In genomic region chr5:122718400-122718799, GRCm38 (mm10) we compare ENCODE assay signal across 22 mouse cellular contexts. TPM values are rescaled to one million over a fixed set of nuclear protein-coding genes. Genes with fewer than 3 reads are reported as not detected.
DNase-seq lines count a peak whose midpoint lies in the region; ATAC-seq and TF ChIP-seq lines count a peak whose summit lies in the region.
"Had no signal": no experiment of that assay in that cellular context is flagged by ENCODE, and none has a peak within 500 bp of the region (broad histone marks: within the 10 kb centered on the region; RNA-seq: fewer than 3 reads in every experiment).

No protein-coding gene starts in this region.

- H3K4me2 ChIP-seq in heart, embryonic 15.5 days, result no peak overlapping the region
- no peak overlapping the region for H3K4me2 ChIP-seq in lung, embryonic 14.5 days
- H3K4me2 ChIP-seq in myocyte (ENCODE audit: low read depth), result peak overlapping the region; percentile 12
- H3K4me2 ChIP-seq: hindbrain, embryonic 13.5 days; intestine, embryonic 15.5 days; midbrain, embryonic 11.5 days; neural tube, embryonic 12.5 days had no signal

- TF ChIP-seq POLR2A in lung, adult 2 months (IDR thresholded peaks at IDR 0.05; ENCODE audit: borderline replicate concordance, extremely low read depth, low read depth, low read length), result no peak
- no peak for TF ChIP-seq POLR2A in myocyte (IDR thresholded peaks at IDR 0.05; ENCODE audit: insufficient read length, low read depth)

- H3K79me2 ChIP-seq in myocyte (ENCODE audit: control insufficient read depth, insufficient read depth), result no peaks in the 10 kb centered on the region

- H3K27ac ChIP-seq in heart, embryonic 15.5 days, result no peak overlapping the region
- H3K27ac ChIP-seq in lung, embryonic 14.5 days (ENCODE audit: low read depth), result no peak overlapping the region
- H3K27ac ChIP-seq: heart, embryonic 10.5 days; hindbrain, embryonic 13.5 days; intestine, embryonic 15.5 days; left cerebral cortex, adult 2 months; limb, embryonic 10.5 days; neural tube, embryonic 12.5 days had no signal

- H3K36me3 ChIP-seq in heart, embryonic 15.5 days, result peaks cover 8% of the 10 kb centered on the region
- no peaks in the 10 kb centered on the region for H3K36me3 ChIP-seq in lung, embryonic 14.5 days (ENCODE audit: insufficient read depth)
- no peaks in the 10 kb centered on the region for H3K36me3 ChIP-seq in myocyte (ENCODE audit: control insufficient read depth, insufficient read depth)
- H3K36me3 ChIP-seq: intestine, embryonic 15.5 days; limb, embryonic 10.5 days; neural tube, embryonic 12.5 days had no signal

- no peak overlapping the region for H3ac ChIP-seq in myocyte (ENCODE audit: control insufficient read depth, insufficient read length)

- no peaks in the 10 kb centered on the region for H3K4me1 ChIP-seq in heart, embryonic 15.5 days (replicated peaks)
- H3K4me1 ChIP-seq in lung, embryonic 14.5 days (ENCODE audit: insufficient read depth), result peaks cover 5% of the 10 kb centered on the region; the same call in 1 of the 2 replicates
- no peaks in the 10 kb centered on the region for H3K4me1 ChIP-seq in lung, adult 2 months (ENCODE audit: control insufficient read depth, insufficient read depth, low read length)
- H3K4me1 ChIP-seq: heart, embryonic 10.5 days; hindbrain, embryonic 13.5 days; intestine, embryonic 15.5 days; limb, embryonic 10.5 days; neural tube, embryonic 12.5 days had no signal

- DNase-seq in heart, adult 9 months (ENCODE audit: low spot score in 2 of 2), result no peak
- peak; percentile 67 for DNase-seq in lung, embryonic 14.5 days
- no peak for DNase-seq in lung, adult 2 months
- DNase-seq in T-cell, adult 2 months (ENCODE audit: low spot score), result peak; percentile 19
- no peak for DNase-seq in frontal cortex, postnatal 10 days (ENCODE audit: low spot score in 2 of 2)
- no peak for DNase-seq in frontal cortex, postnatal 25 days (ENCODE audit: low spot score in 2 of 2)
- DNase-seq: cerebellum, adult 8-10 months; gastrocnemius, postnatal 36 days; kidney, postnatal 14 days; layer of hippocampus, adult 9-11 months; liver, postnatal 0 days had no signal

- 58% methylated on average over 7 of the region's 7 CpGs for WGBS in heart, embryonic 15.5 days
- 22% methylated on average over 7 of the region's 7 CpGs for WGBS in lung, embryonic 14.5 days
- WGBS in lung, adult 2 months, result 30% methylated on average over 7 of the region's 7 CpGs

- TF ChIP-seq CTCF in lung, embryonic 14.5 days (IDR thresholded peaks at IDR 0.05; ENCODE audit: low read depth), result no peak
- no peak for TF ChIP-seq CTCF in lung, adult 2 months (IDR thresholded peaks at IDR 0.05; ENCODE audit: insufficient read depth, low read length)

- no peaks in the 10 kb centered on the region; the same call in 1 of the 2 replicates for H3K9me3 ChIP-seq in heart, embryonic 15.5 days (replicated peaks)
- peaks cover 2% of the 10 kb centered on the region; the same call in 1 of the 2 replicates for H3K9me3 ChIP-seq in lung, embryonic 14.5 days (ENCODE audit: low read depth, low read length)
- H3K9me3 ChIP-seq: heart, embryonic 10.5 days; intestine, embryonic 15.5 days; limb, embryonic 10.5 days had no signal

- 0 out of 2 replicates have a peak, but pooled peaks have one; percentile 18 for ATAC-seq in heart, embryonic 15.5 days (replicated peaks; ENCODE audit: insufficient number of reproducible peaks, insufficient read depth, low FRiP score, low read depth)
- peak; percentile 68; the same call in 1 of the 2 replicates for ATAC-seq in lung, embryonic 14.5 days (ENCODE audit: insufficient read depth)
- ATAC-seq: forebrain, embryonic 14.5 days; intestine, embryonic 15.5 days; liver, postnatal 0 days had no signal

- H3K27me3 ChIP-seq in heart, embryonic 15.5 days, result no peaks in the 10 kb centered on the region
- no peaks in the 10 kb centered on the region for H3K27me3 ChIP-seq in lung, embryonic 14.5 days (ENCODE audit: insufficient read depth, low read length)
- H3K27me3 ChIP-seq in myocyte (ENCODE audit: control insufficient read depth, insufficient read depth, insufficient read length), result no peaks in the 10 kb centered on the region
- H3K27me3 ChIP-seq: hindbrain, embryonic 13.5 days; intestine, embryonic 15.5 days; neural tube, embryonic 12.5 days had no signal

- no peak overlapping the region for H3K9ac ChIP-seq in heart, embryonic 15.5 days
- H3K9ac ChIP-seq in lung, embryonic 14.5 days, result no peak overlapping the region
- H3K9ac ChIP-seq: hindbrain, embryonic 13.5 days; intestine, embryonic 15.5 days; liver, postnatal 0 days; neural tube, embryonic 12.5 days had no signal

- H3K4me3 ChIP-seq in heart, embryonic 15.5 days, result no peak overlapping the region
- H3K4me3 ChIP-seq in lung, embryonic 14.5 days (ENCODE audit: low read depth, low read length), result no peak overlapping the region
- no peak overlapping the region for H3K4me3 ChIP-seq in lung, adult 2 months (replicated peaks; ENCODE audit: extremely low read depth, low read depth, low read length)
- no peak overlapping the region for H3K4me3 ChIP-seq in myocyte
- H3K4me3 ChIP-seq: erythroblast, embryonic 14.5 days; heart, embryonic 10.5 days; hindbrain, embryonic 13.5 days; intestine, embryonic 15.5 days; left cerebral cortex, adult 2 months; limb, embryonic 10.5 days; neural tube, embryonic 12.5 days had no signal

TF ChIP-seq in myocyte, 11 proteins besides CTCF, POLR2A, EP300 and RAD21:
- peak; percentile 15 for TF ChIP-seq TCF12 (IDR thresholded peaks at IDR 0.05; ENCODE audit: insufficient read depth, poor library complexity, severe bottlenecking)
- TF ChIP-seq TCF3 (IDR thresholded peaks at IDR 0.05; ENCODE audit: insufficient read length, low read depth), result peak; percentile 42
- no peak for TF ChIP-seq CEBPB (IDR thresholded peaks at IDR 0.05; ENCODE audit: insufficient read depth, poor library complexity, severe bottlenecking)
- TF ChIP-seq SRF (IDR thresholded peaks at IDR 0.05; ENCODE audit: control insufficient read depth, insufficient read length, low read depth), result no peak
- TF ChIP-seq MYOD1 (IDR thresholded peaks at IDR 0.05; ENCODE audit: control insufficient read depth in 1 of 3, insufficient read length in 2 of 3, low read depth in 2 of 3), result peak in 2 of 3 experiments; percentile 93 to 95
- peak in 2 of 3 experiments; percentile 82 to 94 for TF ChIP-seq MYOG (IDR thresholded peaks at IDR 0.05; ENCODE audit: control insufficient read depth in 1 of 3, insufficient read depth in 1 of 3, insufficient read length in 2 of 3, low read depth in 2 of 3)
TF ChIP-seq in myocyte: peak in this region for 4.

RNA-seq across cellular contexts. Expression of gene P2rx4, which starts 11.1 kb away (rescaled TPM):
- polyA plus RNA-seq in heart, embryonic 15.5 days (2015; fragmentation: Nextera tagmentation; extraction: Ambion mirVana), result 19.2 and 21.0 TPM in 2 replicates
- 13.1 and 15.7 TPM in 2 replicates for polyA plus RNA-seq in lung, embryonic 14.5 days (2014; fragmentation: Nextera tagmentation; extraction: Ambion mirVana)
- polyA plus RNA-seq in lung, adult 2 months (2012; rRNA removed), result 87.8 and 112 TPM in 2 replicates
- 23.2 TPM for polyA plus RNA-seq in myocyte (2012; fragmentation: generic; extraction: Trizol)

Comparison
In these comparisons a context has a peak if more than half of its experiments do, and no peak if none do; other contexts are left out.
1. DNase-seq: peak in lung, embryonic 14.5 days (single experiment) and T-cell, adult 2 months (single experiment); none in heart, adult 9 months (0 of 2), lung, adult 2 months (single experiment), frontal cortex, postnatal 10 days (0 of 2) and frontal cortex, postnatal 25 days (0 of 2).